Mouse (Mus musculus) heart, embryonic 15.5 days (tissue): ENCODE measurements around the gene Iqsec1. TPM values are rescaled to one million over a fixed set of nuclear protein-coding genes. Genes with fewer than 3 reads are reported as not detected.

Source experiments
- ATAC-seq: fragments of 200-750 bp; cut with Nextera tagmentation; replicated peaks from 2 replicates; pipeline ENCODE4 v1.8.0; 2017; ENCODE audit warnings: low read depth, moderate TSS enrichment; ENCODE audit not compliant: insufficient number of reproducible peaks, insufficient read depth, low FRiP score
- H3K27ac ChIP-seq: fragments of 300-500 bp; sonication (generic); 2 replicates; pipeline ENCODE4 v1.5.1; 2015; ENCODE audit warnings: mild to moderate bottlenecking, inconsistent platforms
- H3K27me3 ChIP-seq: fragments of 300-500 bp; sonication (generic); 2 replicates; pipeline ENCODE4 v1.6.1; 2015; ENCODE audit warnings: inconsistent platforms
- H3K36me3 ChIP-seq: fragments of 300-500 bp; sonication (generic); 2 replicates; pipeline ENCODE4 v1.6.1; 2015; ENCODE audit warnings: mild to moderate bottlenecking, inconsistent platforms
- H3K4me1 ChIP-seq: fragments of 300-500 bp; sonication (generic); replicated peaks from 2 replicates; pipeline ENCODE4 v1.6.1; 2015; ENCODE audit warnings: inconsistent platforms
- H3K4me2 ChIP-seq: fragments of 300-500 bp; sonication (generic); 2 replicates; pipeline ENCODE4 v1.6.1; 2015; ENCODE audit warnings: inconsistent platforms, mild to moderate bottlenecking, moderate library complexity
- H3K4me3 ChIP-seq: fragments of 300-500 bp; sonication (generic); 2 replicates; pipeline ENCODE4 v1.5.1; 2015; ENCODE audit warnings: mild to moderate bottlenecking, inconsistent platforms
- H3K9ac ChIP-seq: fragments of 300-500 bp; sonication (generic); 2 replicates; pipeline ENCODE4 v1.6.1; 2015; ENCODE audit warnings: mild to moderate bottlenecking, inconsistent platforms
- H3K9me3 ChIP-seq: fragments of 300-500 bp; sonication (generic); replicated peaks from 2 replicates; pipeline ENCODE4 v1.6.1; 2016; ENCODE audit warnings: inconsistent platforms
- WGBS: fragments of 180-500 bp; shearing (Covaris S2); methylation state at CpG from one replicate; pipeline ENCODE4 v1.1.7; 2015; ENCODE audit warnings: mixed read lengths; 5-methylcytosine and 5-hydroxymethylcytosine counted together
- polyA plus RNA-seq: library from polyadenylated mRNA; unstranded; fragments of >200 nt; fragmentation: Nextera tagmentation; extraction: Ambion mirVana; gene quantifications from 2 replicates; pipeline ENCODE4 v1.2.1, GENCODE M21; 2015

Iqsec1 gene
- polyA plus RNA-seq, 1 experiment from 2014 or later: 12.3 TPM

DNA sequence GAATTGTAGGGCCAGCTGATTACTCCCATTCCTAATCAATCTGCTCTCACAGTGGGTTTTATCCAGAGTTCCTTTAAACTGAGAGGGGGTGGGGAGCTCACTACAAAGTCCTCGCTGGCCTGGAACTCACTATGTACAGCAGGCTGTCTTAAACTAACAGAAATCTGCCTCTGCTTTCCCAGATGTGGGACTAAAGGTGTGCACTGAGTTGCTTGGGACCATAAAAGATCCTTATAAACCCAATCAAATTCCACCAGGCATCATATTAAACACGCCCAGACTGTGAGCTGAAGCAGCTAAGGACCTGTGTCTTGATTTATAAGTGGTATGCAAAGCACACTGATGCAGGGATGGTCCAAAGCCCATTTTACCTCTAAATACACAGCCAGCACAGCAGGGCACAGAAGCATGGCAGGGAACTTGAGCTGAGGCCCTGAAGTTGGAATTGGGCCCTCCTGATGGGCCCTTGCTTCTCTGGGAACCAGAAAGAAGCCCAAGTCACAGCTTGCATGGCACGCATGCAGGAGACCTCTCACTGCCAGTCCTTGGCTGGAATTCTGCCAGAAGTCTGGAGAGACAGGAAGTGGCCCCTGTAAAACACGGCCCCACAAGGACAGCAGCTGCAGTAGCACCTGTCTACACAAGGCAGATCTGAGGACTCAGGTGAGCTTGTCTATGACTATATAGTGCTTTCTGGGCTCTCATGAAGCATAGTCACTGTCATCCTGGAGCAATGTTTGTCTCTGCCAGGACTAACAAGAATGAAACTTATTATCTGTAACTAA lies 68.7 kb downstream of the Iqsec1 start:
- ATAC-seq: no peak
- H3K9me3 ChIP-seq: no peaks in the 10 kb centered on the region
- no peak overlapping the region for H3K4me2 ChIP-seq
- 45% methylated on average over 4 of the region's 4 CpGs for WGBS
- no peaks in the 10 kb centered on the region for H3K27me3 ChIP-seq
- peaks cover 38% of the 10 kb centered on the region for H3K4me1 ChIP-seq
- H3K4me3 ChIP-seq: no peak overlapping the region
- no peak overlapping the region for H3K27ac ChIP-seq
- no peaks in the 10 kb centered on the region for H3K36me3 ChIP-seq
- no peak overlapping the region for H3K9ac ChIP-seq

DNA sequence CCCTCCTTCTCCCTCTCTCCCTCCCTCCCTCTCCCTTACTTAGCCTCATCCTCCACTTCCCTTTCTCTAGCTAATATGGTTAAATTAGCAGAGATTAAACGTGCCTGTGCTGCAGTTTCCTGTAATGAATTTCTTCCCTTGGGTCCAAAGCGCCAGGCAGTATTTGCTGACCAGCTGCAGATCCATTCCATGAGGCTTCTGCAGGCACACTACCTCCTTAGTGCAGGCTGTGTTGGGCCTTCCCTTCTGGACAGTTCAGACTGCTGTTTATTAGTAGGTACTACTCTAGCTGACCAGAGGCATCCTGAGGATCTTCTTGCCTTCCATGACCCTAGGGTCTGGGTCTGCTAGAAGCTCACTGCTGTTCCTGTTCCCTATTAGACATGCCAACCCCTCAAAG lies 72.9 kb downstream of the Iqsec1 start:
- Histone ChIP-seq H3K27me3 (no peaks in the 10 kb centered on the region), H3K4me1 (peaks cover 16% of the 10 kb centered on the region), H3K9me3 (no peaks in the 10 kb centered on the region), H3K4me2 (no peak overlapping the region), H3K4me3 (no peak overlapping the region), H3K36me3 (no peaks in the 10 kb centered on the region), H3K9ac (no peak overlapping the region), H3K27ac (no peak overlapping the region)
- 53% methylated on average over 2 of the region's 2 CpGs for WGBS
- no peak for ATAC-seq

DNA sequence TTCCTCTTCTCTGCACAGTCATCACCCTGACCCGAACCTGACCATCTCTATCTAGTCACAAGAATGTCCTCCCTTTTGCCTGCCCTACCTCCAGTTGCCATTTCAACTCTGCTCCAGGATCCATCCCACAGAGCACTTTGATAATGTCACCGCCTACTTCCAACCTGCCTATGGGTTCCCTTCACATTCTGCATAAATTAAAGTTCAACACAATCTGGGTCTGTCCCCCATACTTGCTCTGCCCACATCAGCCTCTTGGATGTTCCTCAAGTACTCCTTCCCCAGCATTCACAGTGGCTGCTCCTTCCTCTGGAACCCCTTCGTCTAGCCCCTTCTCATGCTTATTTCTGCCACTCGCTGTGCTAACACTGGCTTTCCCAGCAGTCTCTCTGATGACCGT lies 74.7 kb downstream of the Iqsec1 start:
- H3K27ac ChIP-seq: no peak overlapping the region
- H3K4me3 ChIP-seq: no peak overlapping the region
- no peak overlapping the region for H3K4me2 ChIP-seq
- no peaks in the 10 kb centered on the region for H3K36me3 ChIP-seq
- no peak overlapping the region for H3K9ac ChIP-seq
- no peak for ATAC-seq
- no peaks in the 10 kb centered on the region for H3K9me3 ChIP-seq
- WGBS: 81% methylated on average over 5 of the region's 5 CpGs
- peaks cover 4% of the 10 kb centered on the region for H3K4me1 ChIP-seq
- no peaks in the 10 kb centered on the region for H3K27me3 ChIP-seq

DNA sequence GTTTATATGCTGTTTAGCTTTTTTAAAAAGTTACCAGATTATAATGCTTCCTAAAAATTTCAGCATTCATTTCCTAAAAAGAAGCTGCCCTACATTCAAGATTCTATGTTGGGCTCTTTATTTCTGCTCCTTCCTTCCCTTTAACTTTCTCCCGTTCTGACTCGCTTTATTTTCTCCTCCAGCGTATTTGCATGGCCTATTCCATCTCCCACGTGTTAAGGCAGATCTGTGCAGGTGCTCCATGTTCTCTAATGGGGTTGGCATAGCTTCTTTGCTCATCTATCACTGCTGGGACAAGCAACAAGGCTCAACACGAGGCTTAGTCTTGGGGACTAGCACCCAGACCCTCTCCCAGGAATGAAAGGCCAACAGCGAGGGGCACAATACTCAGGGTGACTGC lies 75.7 kb downstream of the Iqsec1 start:
- Histone ChIP-seq H3K4me1 (no peaks in the 10 kb centered on the region), H3K4me2 (no peak overlapping the region), H3K4me3 (no peak overlapping the region), H3K27me3 (no peaks in the 10 kb centered on the region), H3K9me3 (no peaks in the 10 kb centered on the region), H3K9ac (no peak overlapping the region), H3K27ac (no peak overlapping the region), H3K36me3 (no peaks in the 10 kb centered on the region)
- 80% methylated on average over 6 of the region's 6 CpGs for WGBS
- ATAC-seq: no peak

DNA sequence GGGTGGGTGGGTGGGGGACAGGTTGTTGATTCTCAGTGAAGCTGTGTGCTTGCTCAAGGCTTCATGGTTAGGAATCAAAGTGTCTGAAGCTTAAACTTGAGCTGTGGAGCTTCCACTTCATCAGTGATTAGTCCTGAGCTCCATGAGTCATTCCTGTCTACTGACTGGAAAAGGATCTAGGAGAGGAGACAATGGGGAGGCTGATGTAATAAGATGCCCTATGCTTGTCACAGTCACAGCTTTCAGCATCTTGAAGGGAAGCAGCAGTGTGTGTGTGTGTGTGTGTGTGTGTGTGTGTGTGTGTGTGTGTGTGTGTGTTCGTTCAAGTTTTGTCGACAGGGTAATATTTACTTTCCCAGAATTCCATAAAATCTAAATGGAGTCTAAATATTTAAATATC lies 84.3 kb downstream of the Iqsec1 start:
- Histone ChIP-seq H3K4me2 (no peak overlapping the region), H3K4me3 (no peak overlapping the region), H3K27ac (no peak overlapping the region), H3K36me3 (no peaks in the 10 kb centered on the region), H3K9me3 (no peaks in the 10 kb centered on the region), H3K4me1 (peaks cover 13% of the 10 kb centered on the region), H3K9ac (no peak overlapping the region), H3K27me3 (no peaks in the 10 kb centered on the region)
- WGBS: 75% methylated on average over 2 of the region's 2 CpGs
- no peak for ATAC-seq

DNA sequence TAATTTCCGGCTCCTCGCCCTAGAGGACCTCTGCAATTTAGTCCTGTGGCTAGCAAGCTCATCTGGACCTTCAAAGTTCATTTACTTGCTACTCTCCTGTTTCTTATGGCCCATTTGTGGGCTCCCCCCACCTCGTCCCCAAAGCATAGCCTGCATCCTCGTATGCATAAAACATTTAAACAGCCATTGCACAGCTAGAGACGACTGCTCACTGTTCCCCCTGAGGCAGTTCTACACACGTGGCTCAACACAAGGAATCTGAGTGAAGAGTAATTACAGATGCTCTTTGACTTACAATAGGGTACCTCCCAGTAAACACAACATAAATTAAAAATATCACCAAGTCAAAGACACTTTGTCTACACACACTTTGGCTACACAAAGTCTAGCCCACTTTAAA lies 88.2 kb downstream of the Iqsec1 start:
- Histone ChIP-seq H3K4me2 (no peak overlapping the region), H3K36me3 (no peaks in the 10 kb centered on the region), H3K4me3 (no peak overlapping the region), H3K9ac (no peak overlapping the region), H3K27ac (no peak overlapping the region), H3K9me3 (no peaks in the 10 kb centered on the region), H3K27me3 (no peaks in the 10 kb centered on the region), H3K4me1 (peaks cover 33% of the 10 kb centered on the region)
- WGBS: 78% methylated on average over 6 of the region's 6 CpGs
- ATAC-seq: no peak

DNA sequence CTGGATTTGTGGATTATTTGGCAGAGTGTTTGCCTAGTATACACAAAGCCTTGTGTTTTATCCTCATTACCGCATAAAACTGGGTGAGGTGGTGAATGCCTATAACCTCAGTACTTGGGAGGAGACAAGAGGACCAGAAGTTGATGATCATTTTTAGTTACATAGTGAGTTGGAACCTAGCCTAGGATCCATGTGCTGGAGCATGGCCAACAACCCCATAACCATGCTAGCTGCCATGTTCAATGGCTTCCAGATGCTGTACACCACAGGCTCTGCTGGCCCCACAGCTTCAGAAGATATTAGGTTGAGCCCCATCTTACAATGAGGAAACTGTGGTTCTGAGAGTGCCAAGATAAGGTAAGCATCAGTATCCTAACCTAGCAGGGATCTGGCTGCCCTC lies 89.2 kb downstream of the Iqsec1 start:
- H3K9ac ChIP-seq: no peak overlapping the region
- no peaks in the 10 kb centered on the region for H3K27me3 ChIP-seq
- no peak overlapping the region for H3K4me3 ChIP-seq
- 67% methylated on average over 1 of the region's 1 CpGs for WGBS
- H3K4me2 ChIP-seq: no peak overlapping the region
- peak overlapping the region; percentile 77; the same call in 1 of the 2 replicates for H3K27ac ChIP-seq
- no peak for ATAC-seq
- peaks cover 41% of the 10 kb centered on the region for H3K4me1 ChIP-seq
- H3K9me3 ChIP-seq: no peaks in the 10 kb centered on the region
- H3K36me3 ChIP-seq: no peaks in the 10 kb centered on the region

DNA sequence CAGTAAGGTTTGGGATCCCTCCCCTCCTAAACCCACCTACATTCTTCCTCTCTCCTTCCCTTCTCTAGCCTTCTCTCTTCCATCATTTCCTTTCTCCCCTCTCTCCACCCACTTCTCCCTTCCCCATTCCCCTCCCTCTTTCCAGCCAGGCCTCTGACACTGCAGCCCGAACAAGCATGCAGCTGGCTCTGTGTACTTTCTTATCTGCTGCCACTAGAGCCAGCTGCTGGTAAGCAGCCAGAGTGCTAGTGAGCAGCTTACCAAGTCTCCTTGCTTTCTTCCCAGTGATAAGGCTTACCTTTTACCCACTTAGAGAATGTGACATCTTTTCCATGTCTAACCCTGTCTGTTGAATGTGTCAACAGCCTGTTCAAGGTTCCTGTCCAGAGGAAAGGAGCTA lies 90.4 kb downstream of the Iqsec1 start:
- Histone ChIP-seq H3K4me1 (peaks cover 41% of the 10 kb centered on the region), H3K36me3 (no peaks in the 10 kb centered on the region), H3K27ac (peak overlapping the region; percentile 77), H3K27me3 (no peaks in the 10 kb centered on the region), H3K9ac (no peak overlapping the region), H3K4me3 (no peak overlapping the region), H3K9me3 (no peaks in the 10 kb centered on the region), H3K4me2 (no peak overlapping the region)
- WGBS: 6% methylated on average over 1 of the region's 1 CpGs
- ATAC-seq: peak; percentile 81

DNA sequence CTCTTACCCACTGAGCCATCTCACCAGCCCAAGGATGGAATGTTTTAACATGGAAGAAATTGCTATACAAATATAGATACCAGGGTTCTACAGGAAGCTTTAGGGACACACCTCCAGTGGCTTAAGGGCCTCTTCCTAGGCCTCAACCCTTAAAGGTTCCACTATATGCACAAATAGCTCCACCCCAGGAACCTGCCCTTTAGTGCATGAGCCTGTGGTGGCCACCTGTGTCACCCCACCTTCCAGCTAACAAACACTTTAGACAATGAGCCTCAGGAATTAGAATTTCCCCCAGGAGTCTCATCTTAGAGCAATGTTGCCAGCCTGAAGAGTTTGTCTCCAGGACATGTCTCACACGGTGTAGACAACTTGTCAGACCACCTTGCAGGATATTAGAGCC lies 96.1 kb downstream of the Iqsec1 start:
- H3K4me1 ChIP-seq: peaks cover 12% of the 10 kb centered on the region
- H3K9ac ChIP-seq: no peak overlapping the region
- no peaks in the 10 kb centered on the region for H3K9me3 ChIP-seq
- no peaks in the 10 kb centered on the region for H3K27me3 ChIP-seq
- no peak overlapping the region for H3K4me3 ChIP-seq
- H3K4me2 ChIP-seq: no peak overlapping the region
- H3K36me3 ChIP-seq: no peaks in the 10 kb centered on the region
- no peak overlapping the region for H3K27ac ChIP-seq
- ATAC-seq: no peak
- WGBS: 75% methylated on average over 1 of the region's 1 CpGs

DNA sequence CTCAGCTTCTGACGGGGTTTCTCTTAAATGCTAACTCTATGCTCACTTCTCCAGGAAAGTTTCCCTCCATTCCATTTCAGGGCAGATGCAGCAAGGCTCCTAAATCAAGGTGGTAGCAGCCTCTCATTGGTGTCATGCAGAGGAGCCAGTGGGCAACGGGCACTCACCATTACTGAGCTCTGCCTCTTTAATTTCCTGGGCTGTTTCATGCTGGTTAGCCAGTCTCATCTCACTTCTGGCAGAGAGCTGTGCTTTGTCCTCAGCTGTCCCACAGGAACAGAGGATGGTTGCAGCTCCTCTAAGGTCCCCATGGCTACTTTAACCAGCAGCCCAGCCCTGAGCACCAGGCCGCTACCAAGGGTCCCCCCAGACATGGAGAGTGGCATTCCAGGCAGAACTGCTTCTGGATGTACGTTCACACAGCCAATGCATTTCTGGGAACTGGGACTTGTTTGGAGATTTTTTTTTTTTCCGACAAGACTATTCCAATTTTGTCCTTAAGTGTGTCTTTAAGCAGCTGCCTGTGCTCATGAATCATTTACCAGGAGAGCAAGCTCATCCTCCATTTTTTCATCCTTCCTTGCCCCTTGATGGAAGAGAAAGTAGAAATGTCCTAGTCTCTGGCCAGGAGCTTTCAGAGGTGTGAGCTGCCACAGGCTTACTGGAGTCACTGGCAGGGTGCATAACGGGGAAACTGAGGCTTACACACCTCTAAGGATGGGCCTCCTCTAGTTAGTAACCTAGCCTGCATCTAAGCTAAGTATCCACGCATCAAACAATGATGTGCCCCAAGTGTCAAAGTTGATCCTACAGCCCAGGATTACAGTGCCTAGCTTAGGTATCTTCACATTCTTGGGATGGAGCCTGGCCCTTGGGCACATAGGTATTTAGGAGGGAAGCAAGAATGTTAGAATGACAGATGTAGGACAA lies 98.9 kb downstream of the Iqsec1 start:
- Histone ChIP-seq H3K9me3 (no peaks in the 10 kb centered on the region), H3K4me2 (no peak overlapping the region), H3K9ac (no peak overlapping the region), H3K4me3 (no peak overlapping the region), H3K27me3 (no peaks in the 10 kb centered on the region), H3K36me3 (no peaks in the 10 kb centered on the region), H3K4me1 (peaks cover 24% of the 10 kb centered on the region), H3K27ac (no peak overlapping the region)
- 85% methylated on average over 7 of the region's 7 CpGs for WGBS
- no peak for ATAC-seq

DNA sequence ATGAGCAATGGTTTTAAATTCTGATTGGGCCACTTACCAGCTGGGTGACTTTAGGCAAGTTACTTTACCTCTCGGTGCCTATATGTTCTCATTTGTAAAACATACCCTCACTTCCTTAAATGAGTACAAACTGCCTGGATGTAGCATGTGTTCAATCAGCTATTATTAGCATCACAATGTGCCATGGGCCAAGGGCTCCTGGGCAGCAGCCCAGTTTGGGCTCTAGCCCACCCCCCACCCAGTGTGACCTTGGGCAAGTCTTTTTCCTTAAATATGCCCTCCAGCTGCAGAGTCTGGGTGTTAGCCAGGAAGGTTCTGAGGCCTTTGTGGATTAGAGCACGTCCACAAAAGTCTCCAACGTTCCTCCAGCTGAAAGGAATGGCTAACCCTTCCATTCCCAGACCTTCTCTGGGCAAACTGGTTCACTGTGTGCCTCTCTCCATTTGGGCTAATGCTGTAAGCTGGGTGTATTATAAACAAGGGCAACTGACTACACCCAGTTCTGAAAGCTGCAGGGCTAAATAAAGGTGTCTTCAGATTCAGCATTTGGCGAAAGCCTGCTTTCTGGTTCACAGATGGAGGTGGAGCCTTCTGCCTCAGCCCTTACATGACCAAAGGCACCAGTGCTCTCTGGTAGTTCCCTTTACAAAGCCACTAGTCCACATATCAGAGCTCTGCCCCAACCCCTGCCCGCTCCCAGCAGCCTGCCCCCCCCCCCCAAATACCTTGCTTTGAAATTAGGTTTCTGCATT lies 101.3 kb downstream of the Iqsec1 start:
- Histone ChIP-seq H3K27ac (peak overlapping the region; percentile 53), H3K4me3 (no peak overlapping the region), H3K9me3 (no peaks in the 10 kb centered on the region), H3K27me3 (no peaks in the 10 kb centered on the region), H3K4me2 (no peak overlapping the region), H3K9ac (no peak overlapping the region), H3K36me3 (no peaks in the 10 kb centered on the region), H3K4me1 (peaks cover 29% of the 10 kb centered on the region)
- WGBS: 51% methylated on average over 5 of the region's 5 CpGs
- ATAC-seq: peak; percentile 59; the same call in 1 of the 2 replicates
